Mouse (Mus musculus) cerebellum, adult 2 months (tissue): ENCODE data around the gene Il34.

Experiments
- CTCF ChIP-seq: fragments of 200-500 bp; IDR thresholded peaks from 2 replicates; pipeline ENCODE4 v1.5.1; 2011; ENCODE audit warnings: low read depth, mild to moderate bottlenecking, control low read depth, low read length, moderate library complexity, borderline replicate concordance; ENCODE audit not compliant: insufficient read depth
- POLR2A ChIP-seq: fragments of 200-500 bp; IDR thresholded peaks from 2 replicates; pipeline ENCODE4 v1.6.1; 2011; ENCODE audit warnings: low read length, control low read depth, borderline replicate concordance; ENCODE audit not compliant: insufficient read depth

GRCm38 (mm10) chr8:110697571-110697970 lies 108.2 kb downstream of the Il34 start:
- TF ChIP-seq CTCF (no peak), POLR2A (no peak)
